Mouse (Mus musculus) gastrocnemius, postnatal 14 days (tissue): Measurements from ENCODE around the gene Msi1. TPM values are rescaled to one million over a fixed set of nuclear protein-coding genes. Genes with fewer than 3 reads are reported as not detected.
"Not testable (repeated sequence)": the region's sequence is repeated elsewhere in the genome, so short reads cannot be mapped to it uniquely, and the experiment has no call there.

ENCODE experiments used
- DNase-seq: peaks from one replicate; pipeline ENCODE4 v3.0.0; 2021; ENCODE audit warnings: mixed read lengths
- intact Hi-C: fragments of 180-260 bp; cut with DNase I; formaldehyde crosslinking; loops from one replicate; pipeline ENCODE4 v1.15.1; 2025; ENCODE audit warnings: low total_unique reads
- total RNA-seq, 2 experiments: library from RNA; stranded (reverse); gene quantifications; 2 replicates each; pipeline ENCODE4 v1.2.3; 2021

Msi1 gene
- total RNA-seq, 2 experiments from 2014 or later, result 1.0 to 1.9 TPM

DNA sequence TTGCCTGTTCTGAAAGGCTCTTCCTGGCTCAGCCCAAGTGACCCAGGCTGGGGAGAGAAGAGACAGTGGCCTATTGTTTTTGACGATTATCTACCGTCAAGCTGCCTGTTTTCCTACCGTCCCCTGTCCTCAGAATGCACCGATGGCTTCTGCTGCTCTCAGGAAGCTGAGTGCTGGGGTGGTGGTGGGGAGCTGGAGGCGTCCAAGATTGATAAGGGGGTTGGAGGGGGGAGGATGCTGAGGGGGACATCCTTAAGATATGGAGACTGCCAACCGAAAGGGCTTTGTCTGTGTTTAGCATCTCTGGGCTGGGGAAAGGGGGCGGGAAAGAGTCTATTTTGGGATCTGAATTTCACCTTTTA is 2.5 kb downstream of the Msi1 start:
- no peak for DNase-seq
- intact Hi-C loops, result no loop called here

- intact Hi-C loops, result no loop called here
- DNase-seq, result no peak
These were observed 3.0 kb downstream of the Msi1 start for GRCm38 (mm10) chr5:115432395-115432794.

GRCm38 (mm10) chr5:115433191-115433590 is 3.8 kb downstream of the Msi1 start:
- intact Hi-C loops, result no loop called here

GRCm38 (mm10) chr5:115434280-115434852 is 5.0 kb downstream of the Msi1 start:
- intact Hi-C loops, result no loop called here
- DNase-seq, result no peak

More at GRCm38 (mm10) chr5:115433191-115433590, 3.8 kb downstream of the Msi1 start:
- DNase-seq, result no peak

- intact Hi-C loops, result no loop called here
These were observed 5.7 kb downstream of the Msi1 start for GRCm38 (mm10) chr5:115434853-115435754.

GRCm38 (mm10) chr5:115435755-115436379 is 6.5 kb downstream of the Msi1 start:
- intact Hi-C loops, result no loop called here
- no peak for DNase-seq

More at GRCm38 (mm10) chr5:115434853-115435754, 5.7 kb downstream of the Msi1 start:
- DNase-seq, result no peak

GRCm38 (mm10) chr5:115436421-115437124 is 7.2 kb downstream of the Msi1 start:
- peak; percentile 54 for DNase-seq
- intact Hi-C loops, result no loop called here

GRCm38 (mm10) chr5:115437242-115437944 is 8.0 kb downstream of the Msi1 start:
- intact Hi-C loops, result no loop called here
- no peak for DNase-seq

GRCm38 (mm10) chr5:115437945-115438315 is 8.5 kb downstream of the Msi1 start:
- intact Hi-C loops, result no loop called here
- DNase-seq, result no peak

DNA sequence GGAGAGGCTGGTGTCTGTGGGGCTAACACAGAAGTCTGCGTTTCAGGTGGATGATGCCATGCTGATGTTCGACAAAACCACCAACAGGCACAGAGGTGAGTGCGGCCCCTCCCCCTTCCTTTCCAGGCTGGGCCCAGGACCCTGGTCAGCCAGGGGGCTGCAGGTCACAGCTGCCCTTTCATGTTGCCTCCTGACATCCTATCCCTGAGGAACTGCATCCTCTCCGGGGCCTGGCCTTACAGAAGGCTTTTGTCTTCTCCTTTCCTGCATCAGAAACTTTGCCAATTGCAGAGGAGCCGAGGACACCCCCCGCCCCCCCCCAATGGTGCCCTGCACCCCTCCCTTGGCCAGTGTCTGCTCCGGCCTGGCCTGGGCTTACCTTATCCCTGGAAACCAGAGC is 9.3 kb downstream of the Msi1 start:
- DNase-seq, result no peak

GRCm38 (mm10) chr5:115441205-115441849 is 11.9 kb downstream of the Msi1 start:
- peak; percentile 65 for DNase-seq
- intact Hi-C loops, result loop anchor here (2.0 kb wide), 1 partner anchor 83 kb away; no protein-coding TSS in a partner anchor

More for the DNA sequence above, 9.3 kb downstream of the Msi1 start:
- intact Hi-C loops, result no loop called here

- DNase-seq, intact Hi-C loops: not testable (repeated sequence)
These were observed 13.3 kb downstream of the Msi1 start for GRCm38 (mm10) chr5:115442663-115443062.

GRCm38 (mm10) chr5:115444130-115444529 is 14.7 kb downstream of the Msi1 start:
- intact Hi-C loops, result no loop called here
- no peak for DNase-seq

- intact Hi-C loops, result no loop called here
- no peak for DNase-seq
These were observed 17.7 kb downstream of the Msi1 start for GRCm38 (mm10) chr5:115447108-115447507.

DNA sequence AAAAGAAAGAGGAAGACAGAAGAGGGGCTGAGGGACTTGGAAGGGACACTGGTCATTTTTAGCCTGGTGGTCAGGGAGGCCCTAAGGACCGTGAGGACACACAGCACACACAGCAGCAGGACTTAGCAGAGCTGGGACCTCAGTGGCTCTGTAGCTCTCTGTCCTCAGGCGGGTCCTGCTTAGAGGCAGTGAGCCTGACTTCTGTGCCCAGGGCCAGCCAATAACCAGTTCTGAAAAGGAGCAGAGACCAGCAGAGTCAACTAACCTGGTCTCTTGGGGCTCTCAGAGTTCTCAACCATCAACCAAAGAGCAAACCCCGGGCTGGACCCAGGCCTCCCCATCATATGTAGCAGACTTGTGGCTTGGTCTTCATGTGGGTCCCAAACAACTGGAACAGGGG is 19.8 kb downstream of the Msi1 start:
- intact Hi-C loops, result no loop called here

DNA sequence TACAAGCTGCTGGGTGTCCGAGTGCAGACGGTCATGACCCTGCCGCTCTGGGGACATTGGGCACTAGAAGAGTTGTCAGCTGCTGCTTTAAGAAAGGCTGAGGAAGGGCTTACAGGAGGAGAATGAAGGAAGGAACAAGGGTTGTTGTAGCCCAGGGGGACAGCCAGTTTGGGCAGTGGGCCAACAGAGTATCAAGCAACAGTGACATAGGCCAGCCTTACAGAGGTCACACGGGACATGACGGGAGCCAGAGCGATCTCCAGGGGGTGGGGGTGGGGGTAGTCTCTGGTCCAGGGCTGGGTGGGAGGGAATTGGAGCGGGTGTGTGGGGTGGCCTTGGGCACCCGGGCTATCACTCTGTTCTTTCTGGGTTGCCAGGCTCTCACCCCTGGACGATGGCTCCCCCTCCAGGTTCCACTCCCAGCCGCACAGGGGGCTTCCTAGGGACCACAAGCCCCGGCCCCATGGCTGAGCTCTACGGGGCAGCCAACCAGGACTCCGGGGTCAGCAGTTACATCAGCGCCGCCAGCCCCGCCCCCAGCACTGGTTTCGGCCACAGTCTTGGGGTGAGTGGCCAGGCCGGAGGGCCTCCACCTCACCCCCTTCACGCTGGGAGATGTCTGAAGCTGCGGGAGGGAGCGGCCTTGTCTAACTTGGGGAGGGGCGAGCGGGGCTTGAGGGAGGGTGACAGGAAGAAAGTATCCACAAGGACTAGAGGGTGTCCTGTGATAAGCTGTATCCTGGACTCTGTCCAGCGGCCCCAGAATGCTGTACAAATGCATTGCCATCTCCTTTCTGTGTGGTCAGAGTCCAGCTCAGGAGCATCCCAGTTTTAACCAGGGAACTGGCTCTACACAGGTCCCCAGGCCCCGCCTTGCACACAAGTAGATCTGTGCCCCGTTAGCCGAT is 21.3 kb downstream of the Msi1 start:
- no peak for DNase-seq
- intact Hi-C loops, result no loop called here

More for the DNA sequence above, 19.8 kb downstream of the Msi1 start:
- no peak for DNase-seq

GRCm38 (mm10) chr5:115454422-115455090 is 25.2 kb downstream of the Msi1 start:
- intact Hi-C loops, result no loop called here
- DNase-seq, result no peak
